Mouse (Mus musculus) frontal cortex, adult 2 months (tissue): ENCODE measurements around the gene P2ry13. TPM values are rescaled to one million over a fixed set of nuclear protein-coding genes. Genes with fewer than 3 reads are reported as not detected.

Experiments used
- polyA plus RNA-seq: library from polyadenylated mRNA; depleted of rRNA; stranded (reverse); fragments of >200 nt; gene quantifications from 2 replicates; pipeline ENCODE4 v1.2.3, GENCODE M21; 2012; rRNA removed

P2ry13 gene
- polyA plus RNA-seq, 1 experiment, result 18.0 TPM

Other genes with a start within 250 kb of the P2ry13 start
- 10.2 and 11.5 TPM in 2 replicates for gene Med12l, start 205.1 kb downstream of the P2ry13 start, polyA plus RNA-seq
- not detected in 2 replicates for gene Gpr171, start 109.1 kb downstream of the P2ry13 start, polyA plus RNA-seq
- gene P2ry14, start 57.3 kb downstream of the P2ry13 start, polyA plus RNA-seq, result 3.7 TPM in 2 replicates
- gene Gpr87, start 15.8 kb downstream of the P2ry13 start, polyA plus RNA-seq, result not detected in 2 replicates
- gene P2ry12, start 52.0 kb upstream of the P2ry13 start, polyA plus RNA-seq, result 57.4 and 91.1 TPM in 2 replicates
- gene Igsf10, start 133.5 kb upstream of the P2ry13 start, polyA plus RNA-seq, result 0.92 and 1.0 TPM in 2 replicates